Comparison of ENCODE assay signal across 13 mouse cellular contexts in the genomic region with DNA sequence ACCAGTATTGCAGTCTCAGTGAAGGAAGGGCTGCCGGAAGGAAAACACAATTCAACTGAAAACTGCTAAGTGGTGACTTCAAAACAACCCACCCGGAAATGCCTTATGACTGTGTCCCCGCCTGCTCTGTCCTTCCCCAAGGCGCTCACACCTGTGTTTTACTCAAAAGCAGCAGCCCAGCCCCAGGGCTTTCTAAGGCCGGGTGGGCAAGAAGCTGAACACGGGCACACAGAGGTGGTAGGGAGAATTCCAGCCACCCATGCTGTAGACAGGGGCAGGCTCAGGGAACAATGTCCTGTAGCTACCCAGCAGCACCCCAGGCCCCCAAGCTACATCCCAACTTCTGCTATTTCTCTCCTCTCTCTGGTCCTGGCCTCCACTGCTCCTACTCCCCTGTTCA. TPM values are rescaled to one million over a fixed set of nuclear protein-coding genes. Genes with fewer than 3 reads are reported as not detected.
A peak's percentile ranks its signal among the peaks of the same experiment; 100 is the strongest.
DNase-seq lines count a peak whose midpoint lies in the region; ATAC-seq and TF ChIP-seq lines count a peak whose summit lies in the region.
"Had no signal": no experiment of that assay in that cellular context is flagged by ENCODE, and none has a peak within 500 bp of the region (broad histone marks: within the 10 kb centered on the region; RNA-seq: fewer than 3 reads in every experiment).

No protein-coding gene starts in this region.

- no peak overlapping the region for H3K4me3 ChIP-seq in kidney, adult 2 months (ENCODE audit: insufficient read depth, low read depth, low read length)
- H3K4me3 ChIP-seq in kidney, embryonic 15.5 days (replicated peaks), result no peak overlapping the region
- H3K4me3 ChIP-seq: heart, embryonic 12.5 days; hindbrain, embryonic 15.5 days; limb, embryonic 13.5 days had no signal

- no peak for TF ChIP-seq CTCF in kidney, adult 2 months (conservative IDR thresholded peaks at IDR 0.05; ENCODE audit: insufficient read depth, insufficient read length, low read depth, low read length)

- no peaks in the 10 kb centered on the region for H3K27me3 ChIP-seq in kidney, adult 2 months (replicated peaks; ENCODE audit: control insufficient read depth, insufficient read depth, low read length)
- peaks cover 5% of the 10 kb centered on the region; the same call in 1 of the 2 replicates for H3K27me3 ChIP-seq in kidney, embryonic 15.5 days
- H3K27me3 ChIP-seq: hindbrain, embryonic 15.5 days had no signal

- TF ChIP-seq POLR2A in kidney, adult 2 months (IDR thresholded peaks at IDR 0.05; ENCODE audit: low read depth, low read length), result no peak

- H3K36me3 ChIP-seq in kidney, adult 2 months (ENCODE audit: control insufficient read depth, insufficient read depth, low read length), result no peaks in the 10 kb centered on the region
- no peaks in the 10 kb centered on the region for H3K36me3 ChIP-seq in kidney, embryonic 15.5 days
- H3K36me3 ChIP-seq: heart, embryonic 12.5 days; hindbrain, embryonic 15.5 days; limb, embryonic 13.5 days had no signal

- H3K9ac ChIP-seq in kidney, embryonic 15.5 days, result no peak overlapping the region
- H3K9ac ChIP-seq: heart, embryonic 12.5 days; hindbrain, embryonic 15.5 days; limb, embryonic 13.5 days had no signal

- H3K27ac ChIP-seq in kidney, adult 2 months (ENCODE audit: insufficient read depth, low read depth, low read length), result peak overlapping the region; percentile 24; the same call in 1 of the 2 replicates
- H3K27ac ChIP-seq in kidney, embryonic 15.5 days, result no peak overlapping the region
- H3K27ac ChIP-seq: hindbrain, embryonic 15.5 days; limb, embryonic 13.5 days had no signal

- H3K4me1 ChIP-seq in kidney, adult 2 months (ENCODE audit: control insufficient read depth, insufficient read depth, low read length), result peaks cover 4% of the 10 kb centered on the region
- H3K4me1 ChIP-seq in kidney, embryonic 15.5 days, result peaks cover 4% of the 10 kb centered on the region; the same call in 1 of the 2 replicates
- H3K4me1 ChIP-seq: hindbrain, embryonic 15.5 days had no signal

- ATAC-seq in kidney, embryonic 15.5 days (replicated peaks; ENCODE audit: low FRiP score), result no peak
- peak; percentile 31 for ATAC-seq in common myeloid progenitor, adult 5-6 weeks (replicated peaks; ENCODE audit: low read depth, poor library complexity, severe bottlenecking)
- ATAC-seq: midbrain, embryonic 16.5 days had no signal

- no peak overlapping the region for H3K4me2 ChIP-seq in kidney, embryonic 15.5 days
- H3K4me2 ChIP-seq: heart, embryonic 12.5 days; hindbrain, embryonic 15.5 days; limb, embryonic 13.5 days had no signal

- no peaks in the 10 kb centered on the region for H3K9me3 ChIP-seq in kidney, embryonic 15.5 days (replicated peaks)
- H3K9me3 ChIP-seq: heart, embryonic 12.5 days; hindbrain, embryonic 15.5 days; limb, embryonic 13.5 days had no signal

- 61% methylated on average over 6 of the region's 6 CpGs for WGBS in kidney, adult 2 months
- 55% methylated on average over 6 of the region's 6 CpGs for WGBS in kidney, embryonic 15.5 days

- DNase-seq in kidney, adult 2 months, result peak; percentile 68
- DNase-seq in naive thymus-derived CD4-positive, alpha-beta T cell, adult 2 months (ENCODE audit: low read depth), result peak; percentile 78
- peak; percentile 68 to 81 for DNase-seq in thymus, postnatal 36 days
- no peak for DNase-seq in gastrocnemius, postnatal 10 days
- no peak for DNase-seq in adrenal gland, adult (ENCODE audit: inconsistent age in 2 of 2, low spot score in 1 of 2)
- DNase-seq in left cerebral cortex, postnatal 25 days (ENCODE audit: low spot score in 2 of 2), result no peak
- DNase-seq: layer of hippocampus, adult 9-11 months had no signal

- intact Hi-C loops in left cerebral cortex, postnatal 25 days (cut with DNase I), result no loop called here

RNA-seq across cellular contexts. Expression of a gene that starts 13.4 kb away (rescaled TPM):
- 5.4 and 5.8 TPM in 2 replicates for polyA plus RNA-seq in kidney, adult 2 months (2012; rRNA removed)
- 1.3 and 1.6 TPM in 2 replicates for polyA plus RNA-seq in kidney, embryonic 15.5 days (2015; fragmentation: Nextera tagmentation; extraction: Ambion mirVana)
- total RNA-seq in common myeloid progenitor, adult 5-6 weeks (2017), result 3.6 and 4.5 TPM in 2 replicates
- 1 to 10 TPM; 3.5 to 4.0 TPM for total RNA-seq in gastrocnemius, postnatal 10 days (2021)
- total RNA-seq in left cerebral cortex, postnatal 25 days (2021), result 1 to 10 TPM; 2.2 to 3.5 TPM

RNA-seq across cellular contexts. Expression of a gene that starts 45.8 kb away (rescaled TPM):
- 188 and 195 TPM in 2 replicates for polyA plus RNA-seq in kidney, adult 2 months (2012; rRNA removed)
- 12.6 and 14.1 TPM in 2 replicates for polyA plus RNA-seq in kidney, embryonic 15.5 days (2015; fragmentation: Nextera tagmentation; extraction: Ambion mirVana)
- total RNA-seq in common myeloid progenitor, adult 5-6 weeks (2017), result 7.8 and 11.0 TPM in 2 replicates
- 10 to 100 TPM in 1 of 2 experiments, 1 to 10 TPM in 1; 7.4 to 10.7 TPM for total RNA-seq in gastrocnemius, postnatal 10 days (2021)
- 1 to 10 TPM; 7.8 to 8.2 TPM for total RNA-seq in left cerebral cortex, postnatal 25 days (2021)

Comparison
In these comparisons a context has a peak if more than half of its experiments do, and no peak if none do; other contexts are left out.
1. DNase-seq: peak in kidney, adult 2 months (single experiment), naive thymus-derived CD4-positive, alpha-beta T cell, adult 2 months (single experiment) and thymus, postnatal 36 days (2 of 2); none in gastrocnemius, postnatal 10 days (single experiment), adrenal gland, adult (0 of 2) and left cerebral cortex, postnatal 25 days (0 of 2).